Mouse (Mus musculus) lung, embryonic 16.5 days (tissue): ENCODE results near the gene Itga10. TPM values are rescaled to one million over a fixed set of nuclear protein-coding genes. Genes with fewer than 3 reads are reported as not detected.

Experiments
- ATAC-seq: fragments of 200-750 bp; cut with Nextera tagmentation; 2 replicates; pipeline ENCODE4 v1.8.0; 2017; ENCODE audit warnings: low read depth, mild to moderate bottlenecking, moderate library complexity
- H3K27ac ChIP-seq: fragments of 300-500 bp; sonication (generic); 2 replicates; pipeline ENCODE4 v1.5.1; 2014; ENCODE audit warnings: mild to moderate bottlenecking, control low read depth, low read length
- H3K27me3 ChIP-seq: fragments of 300-500 bp; sonication (generic); 2 replicates; pipeline ENCODE4 v1.6.1; 2014; ENCODE audit warnings: low read depth, low read length, mixed read lengths; ENCODE audit not compliant: control insufficient read depth, insufficient read depth
- H3K36me3 ChIP-seq: fragments of 300-500 bp; sonication (generic); 2 replicates; pipeline ENCODE4 v1.6.1; 2014; ENCODE audit warnings: low read length; ENCODE audit not compliant: control insufficient read depth, insufficient read depth
- H3K4me1 ChIP-seq: fragments of 300-500 bp; sonication (generic); replicated peaks from 2 replicates; pipeline ENCODE4 v1.6.1; 2014; ENCODE audit warnings: low read length, mixed read lengths; ENCODE audit not compliant: control insufficient read depth, insufficient read depth
- H3K4me2 ChIP-seq: fragments of 300-500 bp; sonication (generic); 2 replicates; pipeline ENCODE4 v1.6.1; 2014; ENCODE audit warnings: low read depth, low read length, control low read depth
- H3K4me3 ChIP-seq: fragments of 300-500 bp; sonication (generic); 2 replicates; pipeline ENCODE4 v1.5.1; 2014; ENCODE audit warnings: mild to moderate bottlenecking, low read length, control low read depth
- H3K9ac ChIP-seq: fragments of 300-500 bp; sonication (generic); 2 replicates; pipeline ENCODE4 v1.6.1; 2014; ENCODE audit warnings: low read length, control low read depth
- H3K9me3 ChIP-seq: fragments of 300-500 bp; sonication (generic); 2 replicates; pipeline ENCODE4 v1.6.1; 2016; ENCODE audit warnings: low read length; ENCODE audit not compliant: control insufficient read depth
- WGBS: fragments of 180-500 bp; shearing (Covaris S2); extraction: QIAGEN DNeasy Blood & Tissue Kit; methylation state at CpG from one replicate; pipeline ENCODE4 v1.1.7; 2014; 5-methylcytosine and 5-hydroxymethylcytosine counted together
- polyA plus RNA-seq: library from polyadenylated mRNA; unstranded; fragments of >200 nt; fragmentation: Nextera tagmentation; extraction: Ambion mirVana; gene quantifications from 2 replicates; pipeline ENCODE4 v1.2.1, GENCODE M21; 2015

The Itga10 gene
- 1.0 TPM in 2 replicates for polyA plus RNA-seq

- no peaks in the 10 kb centered on the region for H3K27me3 ChIP-seq
- ATAC-seq = peak; percentile 79
- no peaks in the 10 kb centered on the region for H3K9me3 ChIP-seq
- no peak within 1 kb of the TSS for H3K9ac ChIP-seq
- WGBS = 58% methylated on average over 7 of the region's 7 CpGs
- H3K36me3 ChIP-seq = peaks cover 15% of the 10 kb centered on the region; the same call in 1 of the 2 replicates
- H3K4me1 ChIP-seq = no peaks in the 10 kb centered on the region
- no peak within 1 kb of the TSS for H3K27ac ChIP-seq
- H3K4me3 ChIP-seq = no peak within 1 kb of the TSS
- no peak within 1 kb of the TSS for H3K4me2 ChIP-seq
Observed at GRCm38 (mm10) chr3:96645018-96645649, at the start of gene Itga10. TSS of gene Itga10 (plus strand) at chr3:96645584.

GRCm38 (mm10) chr3:96595661-96596060 is 49.7 kb upstream of the Itga10 start:
- H3K9me3 ChIP-seq = no peaks in the 10 kb centered on the region
- H3K27ac ChIP-seq = no peak overlapping the region
- H3K27me3 ChIP-seq = peaks cover 22% of the 10 kb centered on the region
- H3K4me3 ChIP-seq = no peak overlapping the region; the same call in 1 of the 2 replicates
- peaks cover 24% of the 10 kb centered on the region for H3K4me1 ChIP-seq
- H3K4me2 ChIP-seq = no peak overlapping the region
- H3K36me3 ChIP-seq = no peaks in the 10 kb centered on the region
- no peak for ATAC-seq
- 26% methylated on average over 6 of the region's 6 CpGs for WGBS
- no peak overlapping the region for H3K9ac ChIP-seq

- peaks cover 22% of the 10 kb centered on the region for H3K27me3 ChIP-seq
- no peak within 1 kb of the TSS; the same call in 1 of the 2 replicates for H3K27ac ChIP-seq
- peak within 1 kb of the TSS; percentile 56 for H3K4me3 ChIP-seq
- H3K9me3 ChIP-seq = no peaks in the 10 kb centered on the region
- peak within 1 kb of the TSS; percentile 68 for H3K9ac ChIP-seq
- H3K4me1 ChIP-seq = peaks cover 24% of the 10 kb centered on the region
- H3K4me2 ChIP-seq = peak within 1 kb of the TSS; percentile 88
- ATAC-seq = no peak
- H3K36me3 ChIP-seq = no peaks in the 10 kb centered on the region
- WGBS = 1% methylated on average over 22 of the region's 23 CpGs
Observed at GRCm38 (mm10) chr3:96596228-96596707, 49.1 kb upstream of the Itga10 start, which contains the start of gene Ankrd34a. TSS of gene Ankrd34a (plus strand) at chr3:96596636.

GRCm38 (mm10) chr3:96596855-96597254 is 48.5 kb upstream of the Itga10 start:
- H3K9ac ChIP-seq = peak overlapping the region; percentile 68
- peak overlapping the region; percentile 88 for H3K4me2 ChIP-seq
- H3K27ac ChIP-seq = no peak overlapping the region
- H3K4me1 ChIP-seq = peaks cover 24% of the 10 kb centered on the region
- ATAC-seq = no peak
- no peaks in the 10 kb centered on the region for H3K36me3 ChIP-seq
- peak overlapping the region; percentile 56 for H3K4me3 ChIP-seq
- WGBS = 2% methylated on average over 11 of the region's 12 CpGs
- no peaks in the 10 kb centered on the region for H3K9me3 ChIP-seq
- H3K27me3 ChIP-seq = peaks cover 22% of the 10 kb centered on the region

GRCm38 (mm10) chr3:96597435-96597891 is 47.9 kb upstream of the Itga10 start:
- peaks cover 24% of the 10 kb centered on the region for H3K4me1 ChIP-seq
- under 1% methylated on average over 40 of the region's 40 CpGs for WGBS
- peak overlapping the region; percentile 56 for H3K4me3 ChIP-seq
- no peaks in the 10 kb centered on the region for H3K36me3 ChIP-seq
- H3K9me3 ChIP-seq = no peaks in the 10 kb centered on the region
- no peak for ATAC-seq
- peaks cover 22% of the 10 kb centered on the region for H3K27me3 ChIP-seq
- H3K27ac ChIP-seq = peak overlapping the region; percentile 50
- peak overlapping the region; percentile 68 for H3K9ac ChIP-seq
- H3K4me2 ChIP-seq = peak overlapping the region; percentile 88

- H3K9ac ChIP-seq = peak overlapping the region; percentile 68
- peak overlapping the region; percentile 50 for H3K27ac ChIP-seq
- no peaks in the 10 kb centered on the region for H3K36me3 ChIP-seq
- peak overlapping the region; percentile 56 for H3K4me3 ChIP-seq
- H3K9me3 ChIP-seq = no peaks in the 10 kb centered on the region
- peaks cover 25% of the 10 kb centered on the region for H3K4me1 ChIP-seq
- WGBS = 2% methylated on average over 52 of the region's 54 CpGs
- peak overlapping the region; percentile 88 for H3K4me2 ChIP-seq
- H3K27me3 ChIP-seq = peaks cover 22% of the 10 kb centered on the region
- ATAC-seq = peak; percentile 17; the same call in 1 of the 2 replicates
Observed at GRCm38 (mm10) chr3:96598156-96599068, 47.0 kb upstream of the Itga10 start.

- no peak overlapping the region for H3K4me3 ChIP-seq
- H3K36me3 ChIP-seq = no peaks in the 10 kb centered on the region
- peaks cover 22% of the 10 kb centered on the region for H3K27me3 ChIP-seq
- H3K9ac ChIP-seq = no peak overlapping the region
- no peak for ATAC-seq
- H3K9me3 ChIP-seq = no peaks in the 10 kb centered on the region
- 63% methylated on average over 8 of the region's 8 CpGs for WGBS
- H3K27ac ChIP-seq = no peak overlapping the region
- peaks cover 26% of the 10 kb centered on the region for H3K4me1 ChIP-seq
- no peak overlapping the region for H3K4me2 ChIP-seq
Observed at GRCm38 (mm10) chr3:96599069-96599393, 46.4 kb upstream of the Itga10 start.

- no peak overlapping the region for H3K4me3 ChIP-seq
- no peak overlapping the region for H3K9ac ChIP-seq
- H3K4me2 ChIP-seq = no peak overlapping the region
- no peaks in the 10 kb centered on the region for H3K36me3 ChIP-seq
- H3K27me3 ChIP-seq = peaks cover 22% of the 10 kb centered on the region
- H3K27ac ChIP-seq = no peak overlapping the region
- no peaks in the 10 kb centered on the region for H3K9me3 ChIP-seq
- ATAC-seq = no peak
- H3K4me1 ChIP-seq = peaks cover 27% of the 10 kb centered on the region
- 76% methylated on average over 3 of the region's 3 CpGs for WGBS
Observed at GRCm38 (mm10) chr3:96599411-96599810, 46.0 kb upstream of the Itga10 start.
